Mouse (Mus musculus): Measurements from ENCODE around the gene Tspear. TPM values are rescaled to one million over a fixed set of nuclear protein-coding genes. Genes with fewer than 3 reads are reported as not detected.
"Not testable (repeated sequence)": the region's sequence is repeated elsewhere in the genome, so short reads cannot be mapped to it uniquely, and the experiment has no call there.

The Tspear gene
- total RNA-seq (2017): 0.87 and 1.2 TPM in 2 replicates

DNA sequence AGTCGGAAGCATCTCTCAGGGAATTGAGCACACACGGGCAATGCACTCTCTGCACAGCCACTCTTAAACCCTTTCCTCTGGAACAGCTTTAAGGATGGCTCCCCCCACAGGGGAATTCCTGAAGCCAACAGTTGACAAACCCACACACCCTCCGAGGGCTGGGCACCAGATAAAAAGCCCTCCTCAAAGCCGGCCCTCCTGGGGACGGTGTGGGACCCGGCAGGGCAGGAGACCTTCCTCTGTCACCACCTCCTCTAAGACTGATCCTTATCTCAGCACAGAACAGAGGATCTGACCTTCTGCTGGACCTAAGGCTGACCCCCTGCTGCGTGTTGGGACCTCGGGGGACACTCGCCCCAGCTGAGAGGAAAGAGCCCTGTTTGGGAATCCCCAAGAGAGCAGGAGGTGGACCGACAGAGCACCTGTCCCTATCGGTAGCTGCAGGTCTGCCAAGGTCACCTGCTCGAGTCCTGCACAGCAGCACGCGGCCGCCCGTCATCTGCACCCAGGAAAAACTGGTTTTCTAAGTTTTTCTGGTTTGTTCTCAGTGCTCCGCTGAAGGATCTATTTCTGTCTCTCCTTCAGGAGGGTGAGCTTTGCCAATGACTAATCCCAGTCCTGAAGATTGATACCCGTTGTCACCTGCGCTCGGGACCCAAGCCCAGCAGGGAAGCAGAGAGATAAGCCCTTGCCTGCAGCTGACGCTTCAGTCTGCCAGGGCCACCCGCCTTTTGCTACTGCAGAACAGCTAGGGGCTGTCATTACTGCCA lies at the start of gene Tspear:
Gene Tspear, plus strand, starts transcription at position 675 of the 770 bp plus-strand sequence.
- no peak for ATAC-seq (replicated peaks; ENCODE audit: low read depth, poor library complexity, severe bottlenecking)

DNA sequence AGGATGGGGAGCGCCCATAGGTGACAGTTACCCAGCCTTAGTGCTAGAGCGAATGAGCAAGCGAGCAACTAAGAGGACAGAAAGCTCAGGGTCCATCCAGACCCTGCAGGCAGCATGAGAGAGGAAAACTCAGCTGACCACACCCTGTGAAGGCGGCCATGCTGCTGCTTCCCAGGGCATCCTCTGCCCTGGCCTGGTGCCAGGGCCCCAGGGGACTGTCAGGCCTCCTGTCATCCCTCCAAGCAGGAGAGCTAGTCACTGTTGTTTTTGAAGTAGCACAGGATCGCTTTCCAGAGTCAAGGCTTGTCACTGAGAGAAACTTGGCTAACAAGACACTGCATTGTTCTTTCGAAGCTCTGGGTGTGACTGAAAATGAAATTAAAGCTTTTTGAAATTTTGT lies 47.4 kb upstream of the Tspear start:
- no peak for ATAC-seq (replicated peaks; ENCODE audit: low read depth, poor library complexity, severe bottlenecking)

DNA sequence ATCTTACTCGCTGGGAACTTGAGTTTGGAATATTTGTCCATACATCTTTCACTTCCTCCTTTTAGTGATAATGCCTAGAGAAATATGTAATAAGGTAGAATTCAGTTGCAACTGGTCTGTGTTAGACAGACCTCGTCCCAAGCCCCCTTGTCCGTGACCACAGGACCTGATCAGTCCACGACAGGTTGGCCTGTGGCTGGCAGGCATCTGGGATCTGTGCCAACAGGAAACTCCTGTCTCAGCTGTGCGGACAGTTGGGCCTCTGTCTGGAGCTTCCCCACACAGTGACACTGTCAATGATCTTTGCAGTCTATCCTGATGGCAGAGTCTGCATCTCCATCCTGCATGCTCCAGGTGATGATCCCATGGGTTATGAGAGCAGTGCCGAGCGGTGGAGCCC lies 43.2 kb upstream of the Tspear start:
- peak; percentile 48; the same call in 1 of the 2 replicates for ATAC-seq (replicated peaks; ENCODE audit: low read depth, poor library complexity, severe bottlenecking)

DNA sequence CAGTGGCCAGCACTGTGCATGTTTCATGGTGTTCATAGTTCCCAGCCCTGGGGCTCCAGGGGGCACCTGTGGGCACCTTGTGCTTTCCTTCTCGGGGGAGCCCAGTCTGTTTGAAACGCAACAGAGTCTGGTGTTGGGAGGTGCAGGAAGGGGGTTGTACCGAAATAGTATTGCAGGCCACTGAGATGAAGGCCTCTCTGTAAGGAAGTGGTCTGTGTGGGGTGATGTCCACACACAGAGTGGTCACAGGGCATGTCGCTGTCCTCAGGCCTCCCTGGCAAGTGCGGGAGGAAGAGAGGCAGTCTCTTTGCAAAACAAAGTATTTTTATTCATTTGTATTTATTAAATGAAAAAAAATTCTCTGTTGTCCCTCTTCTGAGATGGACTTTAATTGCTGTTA lies 40.8 kb upstream of the Tspear start:
- ATAC-seq (replicated peaks; ENCODE audit: low read depth, poor library complexity, severe bottlenecking): no peak

DNA sequence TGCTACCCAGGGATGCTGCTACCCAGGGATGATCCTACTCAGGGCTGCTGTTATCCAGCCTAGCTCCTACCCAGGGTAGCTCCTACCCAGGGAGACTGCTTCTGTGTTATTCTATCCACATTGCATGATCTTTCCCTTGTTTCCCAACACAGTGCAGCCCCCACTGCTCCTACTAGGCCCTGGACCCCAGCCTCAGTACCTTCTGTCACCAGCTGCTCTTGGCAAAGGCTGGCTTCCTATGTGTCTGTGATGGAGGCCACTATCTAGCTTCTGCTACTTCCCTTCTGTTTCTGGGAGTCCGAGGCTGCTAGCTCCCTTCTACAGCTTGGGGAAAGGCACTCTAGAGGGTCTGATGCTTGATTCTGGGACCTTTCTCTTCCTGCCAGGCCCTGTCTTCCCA lies 38.9 kb upstream of the Tspear start:
- ATAC-seq (replicated peaks; ENCODE audit: low read depth, poor library complexity, severe bottlenecking): no peak

DNA sequence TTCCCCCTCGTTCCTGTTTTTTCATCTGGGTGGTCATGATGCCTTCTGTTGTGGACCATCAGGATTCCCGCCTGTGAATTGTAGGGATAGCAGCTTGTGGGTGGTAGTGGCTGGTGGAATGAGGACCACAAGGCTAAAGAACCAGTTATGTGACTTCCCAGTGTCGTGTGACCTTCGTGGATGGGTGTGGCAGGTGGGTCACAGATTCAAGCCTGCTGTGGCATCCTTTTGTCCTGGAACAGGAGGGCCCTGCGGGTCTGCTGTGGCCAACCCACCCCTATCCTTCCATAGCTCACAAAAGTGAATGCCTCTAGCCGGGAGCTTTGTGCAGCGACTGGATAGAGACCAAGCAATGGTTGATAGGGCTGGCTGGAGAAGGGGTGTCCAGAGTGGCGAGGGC lies 38.5 kb upstream of the Tspear start:
- no peak for ATAC-seq (replicated peaks; ENCODE audit: low read depth, poor library complexity, severe bottlenecking)

DNA sequence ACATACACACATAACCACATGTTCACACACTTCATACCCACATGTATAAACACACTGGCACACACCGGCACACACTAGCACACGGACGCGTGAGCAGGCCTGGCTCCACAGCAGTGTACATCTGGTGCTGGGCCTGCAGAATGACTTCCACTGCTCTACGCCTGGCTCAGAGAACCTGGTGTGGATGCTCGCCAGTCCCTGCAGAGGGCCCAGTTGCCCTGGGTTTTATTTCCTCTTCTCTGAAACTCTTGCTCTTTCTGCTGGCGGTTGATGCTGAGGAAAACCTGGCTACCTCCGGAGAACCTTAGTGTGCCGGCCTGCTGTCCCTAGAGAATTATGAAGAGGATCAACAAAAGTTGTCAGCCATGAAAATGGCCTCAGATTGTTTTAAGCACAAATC lies 34.3 kb upstream of the Tspear start:
- no peak for ATAC-seq (replicated peaks; ENCODE audit: low read depth, poor library complexity, severe bottlenecking)

DNA sequence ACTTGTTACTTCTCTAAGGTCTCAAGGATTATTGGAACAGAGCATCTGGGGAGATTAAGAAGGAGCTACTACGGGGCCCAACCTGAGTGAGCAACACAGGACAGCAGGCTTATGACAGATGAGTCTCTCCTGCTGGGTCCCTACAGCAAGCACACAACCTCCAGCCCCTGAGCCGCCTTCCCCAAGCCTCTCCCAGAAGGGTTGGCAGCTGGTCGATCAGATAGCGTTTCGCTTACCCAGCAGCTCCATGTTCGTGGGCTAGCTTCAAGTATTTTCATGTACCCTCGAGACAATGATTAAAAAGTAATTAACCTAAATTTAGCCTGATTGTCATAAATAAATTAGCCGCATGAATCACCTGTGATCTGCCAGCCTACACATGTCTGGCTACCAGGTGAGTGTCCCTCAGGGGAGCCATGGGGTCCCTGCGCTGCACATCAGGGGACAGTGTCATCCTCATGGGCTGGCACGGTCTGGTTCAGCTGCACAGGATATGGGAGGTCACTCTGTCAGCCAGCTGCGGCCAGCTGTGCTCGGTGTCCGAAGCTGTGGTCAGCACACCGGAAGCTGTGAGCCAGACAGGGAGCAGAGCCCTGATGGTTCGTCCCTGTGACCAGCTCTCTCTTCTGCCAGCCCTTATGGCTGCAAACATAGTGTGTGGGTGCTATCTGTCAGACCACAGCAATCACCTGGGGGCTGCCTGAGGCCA lies 27.9 kb upstream of the Tspear start:
- ATAC-seq (replicated peaks; ENCODE audit: low read depth, poor library complexity, severe bottlenecking): no peak

DNA sequence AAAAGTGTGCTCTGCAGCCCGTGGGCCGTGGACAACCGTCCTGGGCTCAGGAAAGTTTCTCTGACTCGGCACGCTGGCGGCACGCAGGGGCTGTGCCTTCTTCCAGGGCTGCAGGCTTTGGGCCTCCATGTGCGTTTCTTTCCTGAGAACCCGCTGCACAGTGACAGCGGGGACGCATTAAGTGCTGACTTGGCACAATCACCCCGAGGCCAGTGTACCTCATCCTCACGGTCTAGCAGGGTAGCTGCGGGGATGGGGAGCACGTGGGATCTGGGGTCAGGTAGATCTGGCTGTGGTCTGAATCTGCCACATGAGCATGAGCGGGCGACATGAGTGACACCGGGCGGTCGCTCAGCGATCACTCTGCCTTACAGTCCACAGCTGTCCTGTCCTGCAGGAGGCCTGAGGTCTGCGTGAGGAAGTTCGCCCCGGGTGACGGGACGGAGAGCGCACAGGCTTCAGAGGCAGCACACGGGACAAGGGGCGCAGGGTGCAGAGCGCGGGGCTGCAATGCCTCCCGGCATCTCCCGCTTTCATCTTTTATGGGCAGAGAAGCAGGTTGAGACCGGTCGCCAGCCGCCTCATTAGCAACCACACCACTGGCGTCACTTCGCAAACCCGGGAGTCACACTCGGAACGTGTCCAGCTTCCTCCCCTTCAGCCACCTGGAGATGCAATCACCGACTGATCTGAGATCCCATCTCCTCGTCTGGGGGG lies 22.3 kb upstream of the Tspear start:
- ATAC-seq (replicated peaks; ENCODE audit: low read depth, poor library complexity, severe bottlenecking): no peak

DNA sequence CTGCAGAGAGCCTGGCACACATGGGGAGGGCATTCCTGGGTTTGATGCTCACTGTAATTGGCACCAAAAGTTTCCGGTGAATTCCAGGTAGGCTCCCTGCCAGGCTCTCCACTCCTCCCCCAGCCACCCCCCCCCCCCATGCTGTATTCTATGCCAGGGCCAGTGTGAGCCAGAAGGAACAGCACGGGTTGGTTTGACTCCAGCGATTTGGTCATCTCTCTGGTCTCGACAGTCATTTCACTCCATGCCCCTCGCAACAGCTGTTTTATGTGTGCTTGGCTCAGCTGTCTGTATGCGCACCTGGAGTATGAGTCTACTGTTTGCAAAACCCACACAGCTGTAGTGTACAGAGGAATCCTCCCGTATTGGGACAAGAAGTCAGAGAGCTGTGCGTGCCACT lies 20.0 kb upstream of the Tspear start:
- ATAC-seq (replicated peaks; ENCODE audit: low read depth, poor library complexity, severe bottlenecking): no peak

DNA sequence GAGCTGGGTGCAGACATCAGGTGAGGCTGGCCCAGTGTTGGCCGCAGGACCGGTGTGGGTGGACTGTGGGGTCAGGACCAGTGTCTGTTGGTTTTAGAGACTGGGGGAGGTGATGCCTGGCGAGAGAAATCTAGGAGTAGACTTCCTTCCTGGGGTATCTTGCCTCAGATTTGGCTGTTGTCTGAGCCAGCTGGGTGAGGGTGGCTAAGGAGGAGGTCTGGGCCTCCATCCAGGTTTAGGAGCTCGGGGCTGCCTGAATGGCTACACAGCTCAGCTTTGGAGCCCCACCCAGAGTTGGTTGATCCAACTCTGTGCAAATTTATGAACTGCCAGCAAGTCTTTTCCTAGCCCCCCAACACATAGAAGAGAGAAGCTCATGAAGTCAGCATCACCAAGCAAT lies 19.0 kb upstream of the Tspear start:
- no peak for ATAC-seq (replicated peaks; ENCODE audit: low read depth, poor library complexity, severe bottlenecking)

DNA sequence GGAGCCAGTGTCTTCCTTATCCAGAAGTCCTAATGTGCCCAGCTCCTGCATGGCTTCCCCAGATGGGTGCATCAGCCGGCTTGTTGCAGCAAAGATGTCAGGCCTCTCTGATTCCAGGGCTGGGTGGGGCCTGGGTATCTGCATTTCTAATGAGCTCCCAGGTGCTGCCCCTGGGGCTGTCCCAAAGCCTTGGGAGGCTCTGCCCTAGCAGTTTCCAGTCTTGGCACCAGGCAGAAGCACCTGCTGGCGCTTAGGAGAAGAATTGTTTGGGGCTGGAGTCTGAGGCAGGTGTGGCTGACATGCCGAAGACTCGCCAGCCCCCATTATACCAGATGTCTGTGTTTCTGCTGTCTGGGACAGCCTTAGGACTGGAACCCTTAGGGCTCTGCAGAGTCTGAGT lies 15.7 kb upstream of the Tspear start:
- ATAC-seq (replicated peaks; ENCODE audit: low read depth, poor library complexity, severe bottlenecking): no peak

DNA sequence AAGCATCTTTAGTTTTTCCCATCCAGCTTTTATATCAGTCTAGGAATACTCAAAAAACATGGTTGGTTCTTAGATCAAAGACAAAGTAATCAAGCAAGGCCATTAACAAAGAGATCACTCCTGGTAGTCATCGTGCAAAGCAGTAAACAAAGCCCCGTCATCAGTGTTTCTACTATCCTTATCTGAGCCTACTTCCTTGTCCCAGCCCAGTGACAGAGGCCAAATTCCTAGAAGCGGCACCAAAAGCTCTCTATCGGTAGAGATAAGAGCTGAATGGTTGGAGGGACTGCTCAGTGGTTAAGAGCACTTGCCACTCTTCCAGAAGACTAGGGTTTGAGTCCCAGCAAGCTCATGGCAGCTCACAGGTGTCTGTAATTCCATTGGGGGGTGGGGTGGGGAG lies 14.8 kb upstream of the Tspear start:
- ATAC-seq (replicated peaks; ENCODE audit: low read depth, poor library complexity, severe bottlenecking): peak; percentile 36; the same call in 1 of the 2 replicates

DNA sequence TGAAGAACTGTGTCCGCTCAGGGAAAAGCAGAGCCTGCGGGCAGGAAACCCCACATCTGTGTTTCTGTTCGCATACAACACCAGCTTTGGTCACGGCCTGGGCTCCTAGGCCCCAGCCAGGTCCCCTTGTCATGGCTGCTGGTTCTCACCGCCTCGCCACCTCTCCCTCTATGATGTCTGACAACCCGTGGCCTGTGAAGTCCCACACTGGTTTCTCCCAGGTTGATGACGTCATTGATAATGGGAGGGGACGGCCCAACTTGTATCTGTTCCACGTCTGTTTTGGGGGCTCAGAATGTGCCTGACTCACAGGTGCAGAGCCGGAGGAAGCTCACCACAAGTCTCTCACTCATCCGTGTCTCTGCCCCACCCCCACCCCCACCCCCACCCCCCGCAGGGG lies 12.6 kb upstream of the Tspear start:
- ATAC-seq (replicated peaks; ENCODE audit: low read depth, poor library complexity, severe bottlenecking): no peak

DNA sequence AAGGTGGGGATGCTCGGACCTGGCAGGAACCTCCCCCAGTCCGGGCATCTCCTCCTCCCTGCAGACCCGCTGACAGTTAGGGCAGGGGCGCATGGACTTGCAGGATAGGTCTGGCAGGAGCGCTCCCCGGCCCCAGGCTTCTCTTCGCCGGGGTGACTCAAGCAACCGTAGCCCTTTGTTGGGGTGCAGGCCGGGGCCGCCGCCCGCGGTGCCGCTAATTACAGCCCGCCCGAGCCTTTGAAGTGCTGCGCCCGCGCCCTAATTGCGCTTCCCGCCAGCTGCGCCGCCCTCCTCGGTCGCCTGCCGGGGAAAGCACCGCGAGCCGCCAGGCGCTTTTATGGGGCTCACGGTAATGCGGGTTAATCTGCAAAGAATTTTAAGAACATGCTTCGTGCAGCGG lies 8.8 kb upstream of the Tspear start:
- 0 out of 2 replicates have a peak, but pooled peaks have one; percentile 32 for ATAC-seq (replicated peaks; ENCODE audit: low read depth, poor library complexity, severe bottlenecking)

DNA sequence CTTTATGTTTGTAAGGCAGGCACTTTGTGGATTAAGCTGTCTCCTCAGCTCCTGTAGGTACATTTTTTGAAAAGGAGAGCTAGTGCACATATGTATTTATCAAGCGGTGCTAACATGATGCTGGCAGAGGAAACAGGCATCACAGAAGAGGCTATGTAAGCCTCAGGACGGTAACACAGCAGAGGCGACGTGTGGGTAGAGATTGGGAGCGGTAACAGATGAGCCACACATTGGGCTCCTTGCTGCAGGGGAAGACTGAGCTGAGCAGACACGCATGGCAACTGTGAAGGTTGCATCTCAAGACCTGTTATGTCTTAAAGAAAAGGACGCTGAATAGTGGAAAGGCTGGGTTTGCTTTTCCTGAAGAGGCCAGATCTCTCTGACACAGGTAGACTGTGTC lies 3.4 kb upstream of the Tspear start:
- no peak for ATAC-seq (replicated peaks; ENCODE audit: low read depth, poor library complexity, severe bottlenecking)

DNA sequence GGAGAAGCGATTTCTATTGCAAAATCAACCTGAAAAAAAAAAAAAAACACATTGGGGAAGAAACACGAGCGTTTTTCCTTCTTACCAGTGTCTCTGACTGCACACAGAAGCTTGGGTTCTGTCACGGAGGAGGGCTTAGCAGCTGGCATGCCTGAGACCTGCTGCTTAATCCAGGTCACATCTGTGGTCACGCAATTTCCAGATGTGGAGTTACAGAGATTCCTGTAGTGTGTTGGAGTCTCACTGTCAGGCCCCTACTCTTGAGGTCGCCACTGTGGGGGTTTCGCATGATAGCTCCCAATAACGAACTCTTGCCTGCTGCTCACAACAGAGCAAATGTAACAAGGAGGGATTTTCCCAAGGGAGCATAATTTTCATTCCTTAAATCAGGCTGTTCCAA lies 2.2 kb upstream of the Tspear start:
- no peak for ATAC-seq (replicated peaks; ENCODE audit: low read depth, poor library complexity, severe bottlenecking)

DNA sequence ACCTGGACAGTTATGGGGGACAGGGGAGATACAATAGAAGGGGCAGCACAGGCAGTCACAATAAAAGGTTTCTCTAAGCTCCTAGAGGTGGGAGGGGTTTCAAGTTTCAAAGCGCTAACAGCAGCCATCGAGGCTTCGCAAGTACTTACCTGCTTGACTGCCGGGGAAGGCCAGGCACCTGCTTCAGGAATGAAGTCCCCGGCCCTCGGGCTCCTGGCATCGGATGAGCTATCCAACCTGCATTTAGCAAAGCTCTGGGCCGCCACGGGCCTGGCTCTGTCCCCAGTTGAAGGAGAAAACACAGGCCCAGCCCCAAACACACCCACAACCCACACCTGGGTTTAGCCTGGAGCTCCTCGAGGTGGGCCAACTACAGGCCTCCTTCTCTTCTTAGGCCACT lies 652 bp downstream of the Tspear start:
- no peak for ATAC-seq (replicated peaks; ENCODE audit: low read depth, poor library complexity, severe bottlenecking)

DNA sequence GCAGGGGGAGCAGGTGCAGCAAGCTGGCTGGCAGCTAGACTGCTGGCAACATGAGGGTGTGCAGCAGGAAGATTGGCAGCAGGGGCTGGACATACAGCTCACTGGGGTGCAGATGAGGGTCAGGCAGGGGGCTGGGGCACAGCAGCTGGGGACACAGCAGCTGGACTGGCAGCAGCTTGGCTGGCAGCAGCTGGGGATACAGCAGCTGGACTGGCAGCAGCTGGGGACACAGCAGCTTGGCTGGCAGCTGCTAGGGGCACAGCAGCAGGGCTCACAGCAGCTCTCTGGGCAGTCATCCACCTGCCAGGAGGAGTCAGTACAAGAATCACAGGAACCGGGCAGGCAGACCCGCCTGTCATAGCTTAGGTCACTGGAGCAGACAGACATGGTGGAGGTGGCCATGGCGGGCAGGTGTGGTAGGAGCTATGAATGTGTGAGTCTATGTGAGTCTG lies 4.0 kb downstream of the Tspear start, which contains the start of gene Gm19402:
Gene Gm19402, minus strand, starts transcription at position 402 of the 452 bp plus-strand sequence.
- ATAC-seq (replicated peaks; ENCODE audit: low read depth, poor library complexity, severe bottlenecking): not testable (repeated sequence)

DNA sequence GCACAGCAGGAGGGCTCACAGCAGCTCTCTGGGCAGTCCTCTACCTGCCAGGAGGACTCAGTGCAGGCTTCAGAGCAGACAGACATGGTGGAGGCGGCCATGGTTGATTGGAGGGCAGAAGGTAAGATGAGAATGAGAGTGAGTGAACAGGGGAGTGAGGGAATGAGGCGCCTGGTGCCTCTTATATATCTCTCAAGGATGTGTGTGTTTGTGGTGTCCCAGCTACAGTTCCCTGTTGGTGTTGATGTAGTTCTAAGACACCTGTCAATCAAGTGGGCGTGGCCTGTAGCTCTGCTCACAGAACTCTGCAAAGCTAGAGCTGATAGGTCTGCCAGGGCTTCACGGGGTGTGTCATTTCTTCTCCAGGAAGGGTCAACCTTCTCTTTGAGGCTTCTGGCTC lies 10.8 kb downstream of the Tspear start, which contains the start of gene Gm9508:
Gene Gm9508, minus strand, starts transcription at position 101 of the 400 bp plus-strand sequence.
- no peak for ATAC-seq (replicated peaks; ENCODE audit: low read depth, poor library complexity, severe bottlenecking)

DNA sequence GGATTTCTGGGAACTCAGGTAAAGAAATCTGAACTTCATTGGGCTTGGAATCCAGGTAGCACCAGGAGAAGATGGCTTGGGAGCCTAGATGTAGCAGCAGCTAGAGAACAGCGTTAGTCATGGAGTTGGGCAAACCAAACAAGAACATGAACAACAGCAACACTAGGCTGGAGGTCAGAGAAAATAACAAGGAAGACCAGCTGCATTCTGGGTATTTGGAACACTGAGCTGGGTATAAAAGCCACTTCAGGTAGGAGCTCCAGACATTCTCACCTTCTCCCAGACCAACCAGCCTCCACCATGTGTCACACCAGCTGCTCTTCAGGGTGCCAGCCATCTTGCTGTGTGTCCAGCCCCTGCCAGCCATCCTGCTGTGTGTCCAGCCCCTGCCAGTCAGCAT lies 20.0 kb downstream of the Tspear start, which contains the start of gene Gm10272:
Gene Gm10272, plus strand, starts transcription at position 301 of the 400 bp plus-strand sequence.
- ATAC-seq (replicated peaks; ENCODE audit: low read depth, poor library complexity, severe bottlenecking): no peak

Measured in common myeloid progenitor, adult 5-6 weeks (primary cell).